Mouse (Mus musculus) limb, embryonic 13.5 days (tissue): ENCODE measurements at regions not wholly inside any gene's neighbourhood (a gene's known extent, or its start where the extent isn't known, plus 50 kb on each side); places are given as distances from the start of the nearest gene placed in this dataset.

ENCODE experiments used
- ATAC-seq: fragments of 200-750 bp; cut with Nextera tagmentation; 2 replicates; pipeline ENCODE4 v1.8.0; 2017; ENCODE audit warnings: low read depth, moderate number of reproducible peaks, moderate TSS enrichment; ENCODE audit not compliant: low FRiP score
- H3K27ac ChIP-seq: fragments of 300-500 bp; sonication (generic); 2 replicates; pipeline ENCODE4 v1.5.1; 2015; ENCODE audit warnings: inconsistent platforms, mild to moderate bottlenecking, moderate library complexity
- H3K27me3 ChIP-seq: fragments of 300-500 bp; sonication (generic); 2 replicates; pipeline ENCODE4 v1.6.1; 2015; ENCODE audit warnings: mild to moderate bottlenecking, inconsistent platforms
- H3K36me3 ChIP-seq: fragments of 300-500 bp; sonication (generic); 2 replicates; pipeline ENCODE4 v1.6.1; 2015; ENCODE audit warnings: inconsistent platforms, mild to moderate bottlenecking, moderate library complexity
- H3K4me1 ChIP-seq: fragments of 300-500 bp; sonication (generic); 2 replicates; pipeline ENCODE4 v1.6.1; 2015; ENCODE audit warnings: inconsistent platforms
- H3K4me2 ChIP-seq: fragments of 300-500 bp; sonication (generic); replicated peaks from 2 replicates; pipeline ENCODE4 v1.6.1; 2015; ENCODE audit warnings: inconsistent platforms, mild to moderate bottlenecking, moderate library complexity
- H3K4me3 ChIP-seq: fragments of 300-500 bp; sonication (generic); 2 replicates; pipeline ENCODE4 v1.5.1; 2015; ENCODE audit warnings: moderate library complexity, mild to moderate bottlenecking, inconsistent platforms
- H3K9ac ChIP-seq: fragments of 300-500 bp; sonication (generic); 2 replicates; pipeline ENCODE4 v1.6.1; 2015; ENCODE audit warnings: mild to moderate bottlenecking, inconsistent platforms
- H3K9me3 ChIP-seq: fragments of 300-500 bp; sonication (generic); 2 replicates; pipeline ENCODE4 v1.6.1; 2016; ENCODE audit warnings: inconsistent platforms
- WGBS: fragments of 180-500 bp; shearing (Covaris S2); methylation state at CpG from one replicate; pipeline ENCODE4 v1.1.7; 2015; 5-methylcytosine and 5-hydroxymethylcytosine counted together

DNA sequence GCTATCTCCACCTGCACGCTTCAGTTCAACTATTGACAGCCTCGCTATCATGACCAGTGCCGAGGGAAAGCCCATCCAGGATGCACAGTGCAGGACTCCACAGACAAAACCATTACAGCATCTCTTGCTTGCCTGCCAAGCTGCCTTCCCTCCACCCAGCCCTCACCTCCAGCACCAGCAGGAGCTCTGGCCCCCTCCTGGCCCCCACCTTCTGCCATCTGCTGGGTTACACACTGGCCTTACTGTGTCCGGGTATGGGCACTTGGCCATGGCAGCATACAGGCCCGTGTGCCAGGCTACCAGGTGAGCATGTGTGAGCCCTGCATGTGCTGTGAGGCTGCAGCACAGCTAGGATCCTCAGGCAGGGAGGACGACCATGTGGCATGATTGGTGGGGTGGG lies 243.6 kb downstream of the Cbln1 start:
- Histone ChIP-seq H3K9me3 (no peaks in the 10 kb centered on the region), H3K4me1 (peaks cover 14% of the 10 kb centered on the region), H3K9ac (no peak overlapping the region), H3K4me3 (no peak overlapping the region), H3K27ac (no peak overlapping the region), H3K36me3 (no peaks in the 10 kb centered on the region), H3K27me3 (peaks cover 6% of the 10 kb centered on the region; the same call in 1 of the 2 replicates), H3K4me2 (no peak overlapping the region)
- WGBS: 87% methylated on average over 6 of the region's 6 CpGs
- no peak for ATAC-seq

DNA sequence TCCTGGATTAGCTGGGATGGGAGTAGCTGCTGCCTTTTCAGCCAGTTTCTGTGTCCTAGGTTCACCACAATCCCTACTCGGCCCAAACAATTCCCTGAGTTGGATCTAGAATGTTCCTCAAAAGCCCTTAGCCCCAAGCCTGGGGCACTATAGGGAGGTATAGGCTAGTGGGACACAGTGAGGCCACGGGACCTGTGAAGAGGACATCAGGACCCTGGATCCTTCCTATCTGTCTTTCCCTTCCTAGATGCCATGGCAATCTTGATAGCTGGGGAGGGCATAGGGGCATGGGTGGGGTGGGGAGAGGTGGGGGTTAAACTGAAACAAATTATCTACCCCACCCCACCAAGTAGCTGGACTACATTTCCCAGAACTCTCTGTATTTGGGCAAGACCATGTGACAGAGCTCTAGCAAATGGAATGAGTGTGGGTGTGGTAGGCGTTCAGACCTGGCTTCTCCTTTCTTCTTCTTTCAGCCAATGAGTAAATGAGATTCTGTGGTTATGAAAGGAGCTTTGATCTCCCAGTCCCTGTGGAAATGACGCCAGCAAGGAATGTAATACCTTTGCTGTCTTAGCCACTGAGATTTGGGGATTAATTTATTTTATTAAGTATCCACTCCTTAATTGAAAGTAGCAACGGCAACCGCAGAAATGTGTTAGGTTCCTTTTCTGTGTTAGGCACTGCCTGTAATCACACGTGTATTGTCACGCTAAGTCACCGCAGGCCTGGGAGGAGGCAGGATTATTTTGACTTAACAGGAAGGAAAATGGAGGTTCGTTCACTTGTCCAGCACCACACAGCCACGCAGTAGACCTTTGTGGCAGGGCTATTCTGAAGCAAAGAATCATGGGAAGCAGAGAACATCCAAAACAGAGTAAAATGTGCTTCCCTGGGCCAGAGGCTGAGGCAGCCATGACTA lies 246.6 kb downstream of the Cbln1 start:
- Histone ChIP-seq H3K4me2 (peak overlapping the region; percentile 21; the same call in 1 of the 2 replicates), H3K9me3 (no peaks in the 10 kb centered on the region), H3K4me1 (0 out of 2 replicates have a peak, but pooled peaks cover 5% of the 10 kb centered on the region), H3K36me3 (no peaks in the 10 kb centered on the region), H3K27ac (no peak overlapping the region), H3K27me3 (peaks cover 8% of the 10 kb centered on the region; the same call in 1 of the 2 replicates), H3K9ac (no peak overlapping the region), H3K4me3 (no peak overlapping the region)
- 63% methylated on average over 11 of the region's 11 CpGs for WGBS
- ATAC-seq: peak; percentile 79

- Histone ChIP-seq H3K27ac (no peak overlapping the region), H3K36me3 (no peaks in the 10 kb centered on the region), H3K4me2 (no peak overlapping the region), H3K4me1 (0 out of 2 replicates have a peak, but pooled peaks cover 13% of the 10 kb centered on the region), H3K9ac (no peak overlapping the region), H3K27me3 (peaks cover 46% of the 10 kb centered on the region), H3K9me3 (no peaks in the 10 kb centered on the region), H3K4me3 (no peak overlapping the region)
- ATAC-seq: no peak
- WGBS: 76% methylated on average over 6 of the region's 6 CpGs
These were observed 251.8 kb downstream of the Cbln1 start for GRCm38 (mm10) chr8:87220581-87220980.

DNA sequence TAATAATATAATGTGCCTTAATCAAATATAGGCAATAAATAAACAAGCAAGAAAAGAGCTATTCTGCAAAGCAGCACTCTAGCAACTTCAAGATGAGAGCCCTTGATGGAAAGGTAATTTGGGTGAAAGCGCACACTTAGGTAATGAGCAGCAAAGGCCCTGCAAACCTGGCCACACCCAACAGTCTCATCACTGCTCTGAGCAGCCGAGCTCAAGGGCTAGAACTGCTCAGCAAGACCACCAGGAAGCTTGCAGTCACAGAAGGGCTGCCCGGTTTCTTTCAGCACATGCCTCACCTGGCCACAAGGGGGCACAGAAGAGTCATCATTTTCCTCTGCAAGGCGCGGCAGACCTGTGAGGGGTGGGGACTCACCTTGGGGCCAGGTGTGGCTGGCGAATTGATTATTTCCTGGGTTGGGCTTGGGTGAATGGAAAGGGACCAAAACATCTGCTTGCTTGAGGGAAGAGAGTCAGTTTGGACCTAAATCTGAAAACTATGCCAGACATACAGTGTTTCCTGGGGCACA lies 253.4 kb downstream of the Cbln1 start:
- Histone ChIP-seq H3K27me3 (peaks cover 50% of the 10 kb centered on the region), H3K4me2 (no peak overlapping the region; the same call in 1 of the 2 replicates), H3K9ac (no peak overlapping the region), H3K36me3 (no peaks in the 10 kb centered on the region), H3K27ac (no peak overlapping the region), H3K4me1 (0 out of 2 replicates have a peak, but pooled peaks cover 19% of the 10 kb centered on the region), H3K4me3 (no peak overlapping the region), H3K9me3 (no peaks in the 10 kb centered on the region)
- WGBS: 14% methylated on average over 6 of the region's 6 CpGs
- no peak for ATAC-seq

DNA sequence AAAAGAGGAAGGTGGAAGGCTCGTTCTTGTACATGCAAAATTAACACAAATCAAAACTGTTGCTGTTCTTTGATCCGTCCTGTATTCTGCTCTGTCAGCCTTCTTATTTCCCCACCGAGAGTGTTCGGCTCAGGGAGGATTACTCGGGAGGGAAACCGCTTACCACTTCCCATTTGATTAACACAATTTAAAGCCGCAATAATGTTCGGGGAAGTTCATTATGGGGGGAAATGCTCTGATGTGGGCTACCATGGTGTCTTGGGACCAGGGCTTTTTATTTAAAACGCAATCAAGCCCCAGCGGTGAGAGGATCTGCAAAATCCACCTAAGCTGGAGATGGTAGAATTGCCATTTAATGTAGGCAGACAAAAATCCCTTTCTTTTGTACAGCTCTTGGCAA lies 257.4 kb downstream of the Cbln1 start:
- Histone ChIP-seq H3K27ac (no peak overlapping the region), H3K4me1 (peaks cover 16% of the 10 kb centered on the region; the same call in 1 of the 2 replicates), H3K9me3 (no peaks in the 10 kb centered on the region), H3K4me2 (0 out of 2 replicates have a peak overlapping the region, but pooled peaks have one; percentile 9), H3K4me3 (no peak overlapping the region), H3K9ac (no peak overlapping the region), H3K27me3 (peaks cover 40% of the 10 kb centered on the region), H3K36me3 (no peaks in the 10 kb centered on the region)
- no peak for ATAC-seq
- 28% methylated on average over 10 of the region's 10 CpGs for WGBS

DNA sequence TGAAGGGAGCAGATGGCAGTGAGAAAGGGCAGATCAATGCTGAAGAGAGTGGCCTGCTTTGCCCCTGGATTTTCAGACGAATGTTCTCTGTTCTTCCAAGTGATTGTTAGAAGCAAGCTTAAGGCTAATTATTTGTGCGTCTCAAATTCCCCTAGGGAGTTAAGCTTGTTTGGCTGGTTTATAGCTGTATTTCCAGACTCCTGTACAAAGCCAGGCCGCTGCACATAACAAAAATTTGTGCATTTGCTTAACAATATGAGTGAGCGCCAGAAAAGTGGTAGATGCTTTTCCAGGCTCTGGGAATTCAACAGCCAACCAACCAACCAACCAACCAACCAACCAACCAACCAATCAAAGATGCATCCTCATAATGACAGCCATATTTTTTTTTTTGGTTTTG lies 261.9 kb downstream of the Cbln1 start:
- Histone ChIP-seq H3K4me3 (no peak overlapping the region), H3K27me3 (peaks cover 4% of the 10 kb centered on the region), H3K9ac (no peak overlapping the region), H3K4me2 (no peak overlapping the region), H3K36me3 (no peaks in the 10 kb centered on the region), H3K27ac (no peak overlapping the region), H3K4me1 (peaks cover 29% of the 10 kb centered on the region), H3K9me3 (no peaks in the 10 kb centered on the region)
- 10% methylated on average over 4 of the region's 4 CpGs for WGBS
- no peak for ATAC-seq

GRCm38 (mm10) chr8:87209295-87209694 lies 263.1 kb downstream of the Cbln1 start:
- H3K4me2 ChIP-seq: no peak overlapping the region
- 71% methylated on average over 1 of the region's 1 CpGs for WGBS
- H3K4me3 ChIP-seq: no peak overlapping the region
- no peak overlapping the region for H3K27ac ChIP-seq
- H3K36me3 ChIP-seq: no peaks in the 10 kb centered on the region
- H3K9ac ChIP-seq: no peak overlapping the region
- no peaks in the 10 kb centered on the region for H3K9me3 ChIP-seq
- ATAC-seq: no peak
- peaks cover 23% of the 10 kb centered on the region for H3K4me1 ChIP-seq
- no peaks in the 10 kb centered on the region; the same call in 1 of the 2 replicates for H3K27me3 ChIP-seq

DNA sequence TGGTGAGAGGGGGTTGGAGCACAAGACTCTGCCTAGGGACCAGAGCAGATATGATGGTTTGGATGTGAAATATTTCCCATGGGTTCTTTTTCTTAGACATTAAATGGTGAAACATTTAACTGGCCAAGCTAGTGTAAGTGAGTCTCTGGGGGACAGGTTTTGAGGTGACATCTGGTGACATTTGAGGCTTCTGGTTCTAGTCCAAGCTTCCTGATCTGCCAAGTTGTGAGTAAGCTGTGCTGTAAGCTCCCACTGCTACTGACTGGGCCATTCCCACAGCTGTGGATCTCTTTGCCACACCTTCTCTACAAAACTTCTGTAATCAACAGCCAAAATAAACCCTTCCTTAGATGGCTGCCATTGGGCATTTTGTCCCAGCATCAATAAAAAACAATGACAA lies 264.4 kb downstream of the Cbln1 start:
- Histone ChIP-seq H3K4me1 (peaks cover 23% of the 10 kb centered on the region), H3K27me3 (no peaks in the 10 kb centered on the region; the same call in 1 of the 2 replicates), H3K9me3 (no peaks in the 10 kb centered on the region), H3K9ac (no peak overlapping the region), H3K4me3 (no peak overlapping the region), H3K36me3 (no peaks in the 10 kb centered on the region), H3K27ac (no peak overlapping the region), H3K4me2 (no peak overlapping the region)
- no peak for ATAC-seq

DNA sequence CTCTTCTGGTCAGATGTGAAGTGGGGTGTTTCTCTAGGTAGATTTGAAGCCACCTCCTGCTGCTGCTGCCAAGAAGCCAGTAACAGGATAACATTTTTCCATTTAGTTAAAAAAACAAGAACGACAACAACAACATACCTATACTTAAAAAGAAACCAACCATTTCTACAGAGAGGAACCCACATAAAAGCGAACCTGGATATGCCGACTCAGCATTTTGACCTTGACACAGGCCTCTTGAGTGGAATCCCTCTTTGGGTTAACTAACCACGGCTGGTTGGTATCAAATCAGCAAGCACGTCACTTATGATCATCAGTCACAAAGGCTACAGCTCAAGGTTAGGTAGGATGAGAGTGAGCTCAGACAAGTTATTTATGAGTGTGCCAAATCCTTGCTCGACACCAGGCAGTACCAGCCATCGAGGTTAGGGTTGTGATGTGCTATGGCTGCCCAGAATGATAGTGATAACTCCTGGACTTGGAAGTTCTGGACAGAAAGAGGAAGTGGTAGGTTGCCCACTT lies 269.7 kb downstream of the Cbln1 start:
- H3K9ac ChIP-seq: no peak overlapping the region
- H3K4me3 ChIP-seq: no peak overlapping the region
- no peak for ATAC-seq
- H3K9me3 ChIP-seq: no peaks in the 10 kb centered on the region
- peaks cover 26% of the 10 kb centered on the region for H3K4me1 ChIP-seq
- no peaks in the 10 kb centered on the region for H3K36me3 ChIP-seq
- H3K4me2 ChIP-seq: no peak overlapping the region
- H3K27me3 ChIP-seq: peaks cover 4% of the 10 kb centered on the region; the same call in 1 of the 2 replicates
- WGBS: 87% methylated on average over 7 of the region's 7 CpGs
- no peak overlapping the region for H3K27ac ChIP-seq

DNA sequence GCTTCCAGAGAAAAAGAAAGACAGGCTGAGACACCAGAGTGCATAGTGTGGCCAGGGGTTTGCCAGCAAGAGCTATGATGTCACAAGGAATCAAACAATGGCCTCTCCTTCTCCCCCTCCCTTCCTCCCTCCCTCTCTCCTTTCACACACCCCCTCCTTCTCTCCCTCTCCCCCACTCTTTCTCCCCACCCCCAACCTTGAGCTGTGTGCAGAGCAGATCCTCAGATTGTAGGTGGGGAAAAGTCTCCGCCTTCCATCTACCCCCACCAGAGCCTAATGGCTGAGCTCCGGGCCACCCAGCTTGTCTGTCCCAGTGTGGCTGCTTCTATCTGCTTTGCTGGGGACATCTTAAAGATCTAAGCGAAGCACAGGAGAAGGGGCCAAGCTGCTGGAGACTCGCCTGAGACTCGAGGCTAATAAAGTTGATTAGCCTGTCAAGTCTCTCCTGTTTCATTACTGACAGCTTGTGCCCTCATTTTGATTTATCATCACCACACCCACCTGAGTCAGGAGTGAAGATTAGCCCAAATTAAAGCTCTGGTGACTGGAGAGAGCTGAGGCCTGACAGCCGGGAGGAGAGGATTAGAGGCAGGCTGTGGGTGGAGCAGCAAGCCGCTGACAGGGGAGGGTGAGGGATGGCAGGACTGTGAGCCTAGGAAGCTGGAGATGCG lies 272.8 kb downstream of the Cbln1 start:
- Histone ChIP-seq H3K9me3 (no peaks in the 10 kb centered on the region), H3K4me2 (peak overlapping the region; percentile 46), H3K4me1 (peaks cover 41% of the 10 kb centered on the region), H3K4me3 (no peak overlapping the region), H3K36me3 (no peaks in the 10 kb centered on the region), H3K9ac (0 out of 2 replicates have a peak overlapping the region, but pooled peaks have one; percentile 8), H3K27ac (no peak overlapping the region), H3K27me3 (peaks cover 4% of the 10 kb centered on the region; the same call in 1 of the 2 replicates)
- peak; percentile 70 for ATAC-seq
- 3% methylated on average over 8 of the region's 8 CpGs for WGBS

GRCm38 (mm10) chr8:87197867-87198536 lies 274.4 kb downstream of the Cbln1 start:
- H3K4me1 ChIP-seq: peaks cover 41% of the 10 kb centered on the region
- ATAC-seq: no peak
- WGBS: 30% methylated on average over 8 of the region's 8 CpGs
- peaks cover 4% of the 10 kb centered on the region; the same call in 1 of the 2 replicates for H3K27me3 ChIP-seq
- no peak overlapping the region for H3K4me3 ChIP-seq
- no peaks in the 10 kb centered on the region for H3K36me3 ChIP-seq
- no peak overlapping the region for H3K9ac ChIP-seq
- H3K27ac ChIP-seq: no peak overlapping the region
- H3K4me2 ChIP-seq: no peak overlapping the region
- H3K9me3 ChIP-seq: no peaks in the 10 kb centered on the region
